Mouse (Mus musculus): ENCODE results near the gene Hist1h3a.

Gene Hist1h3a

DNA sequence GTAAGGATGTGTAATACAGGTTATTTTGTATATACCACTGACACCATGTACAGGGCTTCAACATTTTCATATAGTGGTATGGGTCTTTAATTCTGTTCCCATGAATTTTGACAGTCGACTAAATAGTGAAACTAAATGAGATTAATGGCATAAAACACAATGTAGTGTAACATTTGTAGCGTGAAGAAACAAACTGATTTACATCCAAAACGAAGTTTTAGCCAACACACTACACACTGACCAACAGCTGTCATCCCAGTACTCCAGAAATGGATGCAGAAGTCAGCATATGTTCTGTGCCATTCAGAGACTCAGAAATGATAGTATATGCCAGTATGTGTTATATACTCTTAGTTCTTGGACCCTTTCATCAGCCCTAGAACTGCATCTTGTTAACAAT is 4.3 kb downstream of the Hist1h3a start:
- DNase-seq = no peak

DNA sequence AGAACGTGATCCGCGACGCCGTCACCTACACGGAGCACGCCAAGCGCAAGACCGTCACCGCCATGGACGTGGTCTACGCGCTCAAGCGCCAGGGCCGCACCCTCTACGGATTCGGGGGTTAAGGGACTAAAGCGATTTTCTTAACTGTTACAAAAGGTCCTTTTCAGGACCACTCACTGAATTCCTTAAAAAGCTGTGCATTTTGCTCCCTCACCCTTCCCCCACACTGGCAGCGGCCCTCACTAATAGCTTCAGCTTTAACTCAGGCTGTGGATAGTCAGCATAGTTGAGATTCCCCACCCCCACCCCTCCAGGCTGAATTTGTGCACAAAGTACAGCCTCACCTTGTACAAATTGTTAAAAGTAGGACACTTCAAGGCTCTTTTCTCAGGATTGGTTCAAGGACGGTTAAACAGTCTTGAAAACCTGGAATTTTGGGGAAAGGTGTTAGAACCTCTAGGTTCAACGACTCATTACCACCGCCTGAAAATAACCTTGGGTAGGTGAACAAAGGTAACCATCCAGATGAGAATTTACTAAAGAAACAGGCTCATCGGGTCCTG is 4.9 kb downstream of the Hist1h3a start:
- DNase-seq = no peak

DNA sequence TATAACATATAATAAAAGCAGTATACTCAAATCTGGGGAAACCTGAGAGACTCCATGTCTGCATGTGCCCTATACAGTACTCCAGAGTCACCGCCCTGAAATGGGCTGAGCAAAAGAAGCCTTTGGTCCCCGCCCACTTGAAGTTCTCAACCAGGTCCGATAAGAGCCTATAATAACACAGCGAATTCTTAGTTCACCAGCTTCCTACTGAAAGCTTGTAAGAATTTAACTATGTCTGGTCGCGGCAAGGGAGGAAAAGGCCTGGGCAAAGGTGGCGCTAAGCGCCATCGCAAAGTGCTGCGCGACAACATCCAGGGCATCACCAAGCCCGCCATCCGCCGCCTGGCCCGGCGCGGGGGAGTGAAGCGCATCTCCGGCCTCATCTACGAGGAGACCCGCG is 5.4 kb downstream of the Hist1h3a start, which contains the start of gene Hist1h4b:
TSS of gene Hist1h4b (plus strand) at position 224 of the 400 bp plus-strand sequence.
- DNase-seq = peak; percentile 91

- DNase-seq = no peak
Measured at GRCm38 (mm10) chr13:23755000-23755399, 7.2 kb downstream of the Hist1h3a start.

DNA sequence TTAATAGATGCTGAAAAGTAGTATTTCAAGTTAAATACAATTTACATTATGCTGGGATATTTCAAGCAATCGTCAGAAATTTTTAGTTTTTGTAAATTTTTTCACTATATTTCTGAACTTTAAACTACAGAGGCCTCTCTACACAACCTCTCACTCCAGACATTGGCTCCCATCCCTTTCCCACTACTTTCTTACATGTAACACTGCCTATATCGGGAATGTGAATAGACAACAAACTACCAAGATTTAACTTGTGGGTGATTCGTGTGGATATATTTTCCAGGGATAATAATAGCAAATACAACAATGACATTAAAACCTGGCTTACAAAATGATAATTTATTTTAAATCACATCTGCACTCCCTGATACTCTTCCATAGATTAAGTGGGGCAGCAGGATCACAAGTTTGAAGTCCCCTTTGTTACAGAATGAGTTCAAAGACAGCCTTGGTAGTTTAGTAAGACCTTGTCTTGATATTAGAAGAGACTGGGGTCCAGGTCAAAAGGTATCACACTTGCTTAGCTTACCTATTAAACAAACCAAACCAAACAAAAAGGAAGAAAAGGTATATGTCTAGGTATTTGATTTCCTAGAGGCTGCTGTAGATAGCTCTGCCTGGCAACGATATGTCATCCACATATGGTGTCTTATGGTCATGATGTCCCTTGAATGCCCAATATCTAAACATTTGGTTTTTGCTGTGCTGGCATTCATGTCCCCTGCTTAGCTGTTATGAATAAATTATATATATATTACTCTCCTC is 8.7 kb downstream of the Hist1h3a start:
- no peak for DNase-seq

DNA sequence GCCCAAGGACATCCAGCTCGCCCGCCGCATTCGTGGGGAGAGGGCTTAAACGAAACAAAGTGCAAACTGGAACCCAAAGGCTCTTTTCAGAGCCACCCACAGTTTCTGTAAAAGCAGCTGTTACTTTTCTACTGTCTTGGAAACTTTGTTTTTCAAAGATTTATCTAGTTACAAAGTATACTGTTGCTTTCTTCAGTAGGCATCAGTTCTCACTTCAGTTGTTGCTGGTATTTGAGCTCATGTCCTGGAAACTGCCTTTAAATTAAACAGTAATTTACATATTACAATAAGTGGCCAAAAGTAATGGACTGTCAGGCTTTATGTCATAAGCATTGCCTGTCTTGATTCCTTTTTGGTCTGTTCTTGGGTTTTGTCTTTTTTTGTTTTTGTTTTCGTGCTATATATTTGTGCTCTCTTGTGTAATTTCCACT is 9.4 kb downstream of the Hist1h3a start:
- DNase-seq = no peak

DNA sequence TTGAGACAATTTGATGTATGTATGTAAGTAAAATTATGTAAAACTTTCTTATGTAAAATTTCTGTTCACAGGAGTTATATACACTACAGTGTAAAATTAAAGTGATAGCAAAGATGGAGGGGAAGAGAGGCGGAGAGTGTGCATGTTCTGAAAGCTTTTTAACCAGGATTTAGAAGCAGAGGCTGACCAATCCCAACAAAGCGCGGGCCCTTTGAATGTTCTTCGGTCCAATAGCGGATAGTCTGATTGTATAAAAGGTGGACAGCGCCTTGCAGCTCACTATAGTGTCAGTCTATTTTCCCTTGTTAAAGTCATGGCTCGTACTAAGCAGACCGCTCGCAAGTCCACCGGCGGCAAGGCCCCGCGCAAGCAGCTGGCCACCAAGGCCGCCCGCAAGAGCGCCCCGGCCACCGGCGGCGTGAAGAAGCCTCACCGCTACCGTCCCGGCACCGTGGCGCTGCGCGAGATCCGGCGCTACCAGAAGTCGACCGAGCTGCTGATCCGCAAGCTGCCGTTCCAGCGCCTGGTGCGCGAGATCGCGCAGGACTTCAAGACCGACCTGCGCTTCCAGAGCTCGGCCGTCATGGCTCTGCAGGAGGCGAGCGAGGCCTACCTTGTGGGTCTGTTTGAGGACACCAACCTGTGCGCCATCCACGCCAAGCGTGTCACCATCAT is 10.0 kb downstream of the Hist1h3a start, which contains the start of gene Hist1h3b:
TSS of gene Hist1h3b (plus strand) at position 201 of the 675 bp plus-strand sequence.
- DNase-seq = peak; percentile 92

GRCm38 (mm10) chr13:23751478-23751956 is 10.7 kb downstream of the Hist1h3a start:
- no peak for DNase-seq

DNA sequence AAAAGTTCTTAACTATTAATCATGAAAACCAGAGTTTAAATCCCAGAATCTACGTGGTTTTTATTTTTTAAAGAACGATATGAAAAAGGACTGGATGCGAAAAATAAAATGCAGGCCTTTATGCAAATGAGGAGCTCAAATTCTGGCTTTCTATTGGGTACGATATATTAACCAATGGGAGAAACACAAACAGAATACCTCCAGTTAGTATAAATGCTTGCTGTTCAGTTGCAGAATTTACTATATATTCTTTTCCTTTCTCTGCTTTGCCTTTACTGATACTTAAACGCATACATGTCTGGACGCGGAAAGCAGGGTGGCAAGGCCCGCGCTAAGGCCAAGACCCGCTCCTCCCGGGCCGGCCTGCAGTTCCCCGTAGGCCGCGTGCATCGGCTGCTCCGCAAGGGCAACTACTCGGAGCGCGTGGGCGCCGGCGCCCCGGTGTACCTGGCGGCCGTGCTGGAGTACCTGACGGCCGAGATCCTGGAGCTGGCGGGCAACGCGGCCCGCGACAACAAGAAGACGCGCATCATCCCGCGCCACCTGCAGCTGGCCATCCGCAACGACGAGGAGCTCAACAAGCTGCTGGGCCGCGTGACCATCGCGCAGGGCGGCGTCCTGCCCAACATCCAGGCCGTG is 11.2 kb downstream of the Hist1h3a start, which contains the start of gene Hist1h2ab:
TSS of gene Hist1h2ab (plus strand) at position 288 of the 639 bp plus-strand sequence.
- DNase-seq = peak; percentile 15

GRCm38 (mm10) chr13:23749563-23750121 is 12.5 kb downstream of the Hist1h3a start:
- DNase-seq = no peak

GRCm38 (mm10) chr13:23747892-23748288 is 14.3 kb downstream of the Hist1h3a start:
- no peak for DNase-seq

DNA sequence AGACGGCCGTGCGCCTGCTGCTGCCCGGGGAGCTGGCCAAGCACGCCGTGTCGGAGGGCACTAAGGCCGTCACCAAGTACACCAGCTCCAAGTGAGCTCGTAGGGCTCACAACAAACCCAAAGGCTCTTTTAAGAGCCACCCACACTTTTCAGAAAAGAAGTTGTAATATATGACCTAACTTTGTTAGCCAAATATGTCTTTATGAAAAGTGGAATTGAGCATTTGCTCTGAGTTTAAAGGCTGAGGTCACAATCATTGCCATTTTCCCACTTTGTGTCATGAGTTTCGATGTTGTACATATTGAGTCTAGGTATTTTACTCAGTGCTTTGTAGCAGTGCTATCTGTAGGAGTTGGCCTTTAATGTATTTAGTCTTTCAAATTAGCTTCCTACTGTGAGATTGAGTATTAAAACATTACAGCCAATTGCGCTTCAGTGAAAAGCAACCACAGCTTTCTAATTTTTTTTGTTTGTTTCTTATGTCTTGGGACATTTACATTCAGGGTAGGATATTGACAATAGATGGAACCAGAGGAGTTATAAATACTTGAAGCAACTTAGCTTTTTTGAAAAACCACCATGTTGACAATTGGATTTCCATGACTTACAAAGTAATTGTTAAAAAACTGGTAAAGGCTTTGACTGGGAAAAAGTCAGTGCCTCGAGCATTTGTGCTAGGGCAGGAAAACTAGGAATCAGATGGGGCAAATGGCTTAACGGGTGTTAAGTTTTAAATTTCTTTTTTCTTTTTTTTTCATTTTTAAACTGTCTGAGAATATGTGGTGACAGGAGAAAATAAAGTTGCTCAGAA is 14.9 kb downstream of the Hist1h3a start:
- DNase-seq = no peak

DNA sequence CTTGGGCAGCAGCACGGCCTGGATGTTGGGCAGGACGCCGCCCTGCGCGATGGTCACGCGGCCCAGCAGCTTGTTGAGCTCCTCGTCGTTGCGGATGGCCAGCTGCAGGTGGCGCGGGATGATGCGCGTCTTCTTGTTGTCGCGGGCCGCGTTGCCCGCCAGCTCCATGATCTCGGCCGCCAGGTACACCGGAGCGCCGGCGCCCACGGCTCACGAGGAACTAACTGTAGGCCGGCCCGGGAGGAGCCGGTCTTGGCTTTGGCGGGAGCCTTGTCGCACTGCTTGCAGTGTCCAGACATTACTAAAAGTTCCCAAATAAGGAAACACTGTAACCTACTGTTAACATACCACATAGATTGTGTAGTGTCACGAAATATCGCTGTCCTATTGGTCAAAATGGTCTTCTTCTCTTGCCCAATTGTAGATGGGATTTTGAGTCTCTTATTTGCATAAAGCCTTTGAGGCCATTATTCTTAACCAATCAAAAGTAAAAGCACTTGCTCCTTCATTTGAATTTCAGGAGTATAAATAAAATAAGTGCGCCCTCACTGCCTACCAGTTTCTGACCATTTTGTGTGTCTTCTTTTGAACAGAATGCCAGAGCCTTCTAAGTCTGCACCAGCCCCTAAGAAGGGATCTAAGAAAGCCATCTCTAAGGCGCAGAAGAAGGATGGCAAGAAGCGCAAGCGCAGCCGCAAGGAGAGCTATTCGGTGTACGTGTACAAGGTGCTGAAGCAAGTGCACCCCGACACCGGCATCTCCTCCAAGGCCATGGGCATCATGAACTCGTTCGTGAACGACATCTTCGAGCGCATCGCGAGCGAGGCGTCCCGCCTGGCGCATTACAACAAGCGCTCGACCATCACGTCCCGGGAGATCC is 15.7 kb downstream of the Hist1h3a start, which contains the start of gene Hist1h2bb:
TSS of gene Hist1h2bb (plus strand) at position 534 of the 880 bp plus-strand sequence.
- peak; percentile 81 for DNase-seq

DNA sequence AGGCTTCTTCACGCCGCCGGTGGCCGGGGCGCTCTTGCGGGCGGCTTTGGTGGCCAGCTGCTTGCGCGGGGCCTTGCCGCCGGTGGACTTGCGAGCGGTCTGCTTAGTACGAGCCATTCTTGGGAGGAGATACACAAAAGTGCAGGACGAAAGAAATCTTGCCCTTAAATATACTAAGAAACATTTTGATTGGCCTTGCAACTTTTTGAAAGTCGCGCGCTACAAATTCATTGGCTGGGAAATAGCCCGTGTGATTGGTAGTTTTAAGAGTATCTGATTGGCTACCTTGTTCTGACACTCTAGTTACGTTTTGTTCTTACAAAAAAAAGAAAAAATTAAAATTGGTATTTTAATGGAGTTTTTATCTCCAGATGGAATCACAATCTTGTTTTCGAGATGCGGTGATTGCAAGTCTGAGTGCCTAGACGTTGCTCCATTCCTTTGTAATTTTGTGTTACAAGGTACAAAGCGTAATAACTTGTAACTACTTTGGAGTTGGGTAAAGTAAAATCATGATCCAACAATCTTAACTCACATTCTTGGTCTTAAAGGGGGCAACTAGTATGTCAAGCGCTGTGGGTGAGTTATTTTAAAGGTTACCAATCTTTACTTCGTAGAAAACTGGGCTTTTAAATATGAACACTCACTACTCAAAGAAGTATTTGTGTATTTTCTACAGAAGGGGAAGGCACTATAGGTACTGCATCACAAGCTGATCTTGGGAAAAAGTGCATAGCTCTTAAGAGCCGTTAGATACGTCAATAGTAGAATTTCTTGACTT is 16.6 kb downstream of the Hist1h3a start, which contains the start of gene Hist1h3c:
TSS of gene Hist1h3c (minus strand) at position 222 of the 781 bp plus-strand sequence.
- peak; percentile 79 for DNase-seq

DNA sequence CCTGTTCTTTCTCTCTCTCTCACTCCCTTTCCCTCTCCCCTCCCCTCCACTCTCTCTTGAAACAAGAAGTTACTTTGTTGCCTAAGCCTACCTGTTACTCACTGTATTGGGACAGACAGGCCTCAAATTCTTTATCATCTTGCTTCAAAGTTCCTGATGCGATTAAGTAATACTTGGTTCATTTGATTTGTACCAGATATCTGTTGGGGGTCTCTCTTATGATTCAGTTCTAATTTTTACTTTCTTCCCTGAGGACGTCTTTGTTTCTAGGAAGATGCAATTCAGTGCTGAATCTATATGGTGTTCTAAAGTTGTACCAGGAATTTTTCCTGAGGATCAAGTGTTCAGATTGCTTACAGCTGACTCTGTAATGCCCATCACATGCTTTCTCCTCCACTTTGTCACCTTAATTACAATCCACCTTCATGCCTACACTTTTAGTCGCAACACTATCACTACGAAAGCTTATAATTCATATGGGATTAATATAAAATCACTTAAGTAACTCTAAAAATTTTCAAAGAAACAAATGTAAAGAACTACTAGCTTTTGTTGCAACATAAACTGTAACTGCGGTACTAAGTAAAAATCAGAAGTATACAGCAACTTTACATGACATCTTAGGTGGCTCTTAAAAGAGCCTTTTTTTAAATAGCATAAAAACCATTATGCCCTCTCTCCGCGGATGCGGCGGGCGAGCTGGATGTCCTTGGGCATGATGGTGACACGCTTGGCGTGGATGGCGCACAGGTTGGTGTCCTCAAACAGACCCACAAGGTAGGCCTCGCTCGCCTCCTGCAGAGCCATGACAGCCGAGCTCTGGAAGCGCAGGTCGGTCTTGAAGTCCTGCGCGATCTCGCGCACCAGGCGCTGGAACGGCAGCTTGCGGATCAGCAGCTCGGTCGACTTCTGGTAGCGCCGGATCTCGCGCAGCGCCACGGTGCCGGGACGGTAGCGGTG is 17.5 kb downstream of the Hist1h3a start:
- DNase-seq = no peak

- no peak for DNase-seq
Measured at GRCm38 (mm10) chr13:23743963-23744362, 18.2 kb downstream of the Hist1h3a start.

DNA sequence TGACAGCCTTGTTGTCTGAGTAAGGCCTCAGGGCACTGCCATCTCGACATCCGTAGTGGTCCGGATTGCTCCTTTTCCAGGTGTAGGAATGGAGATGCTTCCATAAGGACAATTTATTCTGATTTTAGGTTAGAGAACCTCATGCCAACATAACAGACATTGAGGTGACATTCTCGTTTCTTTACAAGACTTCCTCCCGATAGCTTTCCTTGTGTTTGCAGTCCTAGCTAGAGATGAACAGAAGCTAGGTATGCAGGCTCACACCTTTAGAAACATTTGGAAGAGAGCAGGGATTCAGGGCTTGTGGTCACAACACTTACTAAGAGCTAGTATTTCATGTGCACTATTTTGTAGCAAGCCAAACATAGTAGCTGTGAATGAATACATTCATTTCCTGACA is 19.0 kb downstream of the Hist1h3a start:
- DNase-seq = no peak

GRCm38 (mm10) chr13:23742007-23742406 is 20.2 kb downstream of the Hist1h3a start:
- no peak for DNase-seq
